Mouse (Mus musculus): ENCODE results near the gene Strap. TPM values are rescaled to one million over a fixed set of nuclear protein-coding genes. Genes with fewer than 3 reads are reported as not detected.

Strap gene
- 139 and 148 TPM in 2 replicates for polyA plus RNA-seq (2015; fragmentation: Nextera tagmentation; extraction: Ambion mirVana)

DNA sequence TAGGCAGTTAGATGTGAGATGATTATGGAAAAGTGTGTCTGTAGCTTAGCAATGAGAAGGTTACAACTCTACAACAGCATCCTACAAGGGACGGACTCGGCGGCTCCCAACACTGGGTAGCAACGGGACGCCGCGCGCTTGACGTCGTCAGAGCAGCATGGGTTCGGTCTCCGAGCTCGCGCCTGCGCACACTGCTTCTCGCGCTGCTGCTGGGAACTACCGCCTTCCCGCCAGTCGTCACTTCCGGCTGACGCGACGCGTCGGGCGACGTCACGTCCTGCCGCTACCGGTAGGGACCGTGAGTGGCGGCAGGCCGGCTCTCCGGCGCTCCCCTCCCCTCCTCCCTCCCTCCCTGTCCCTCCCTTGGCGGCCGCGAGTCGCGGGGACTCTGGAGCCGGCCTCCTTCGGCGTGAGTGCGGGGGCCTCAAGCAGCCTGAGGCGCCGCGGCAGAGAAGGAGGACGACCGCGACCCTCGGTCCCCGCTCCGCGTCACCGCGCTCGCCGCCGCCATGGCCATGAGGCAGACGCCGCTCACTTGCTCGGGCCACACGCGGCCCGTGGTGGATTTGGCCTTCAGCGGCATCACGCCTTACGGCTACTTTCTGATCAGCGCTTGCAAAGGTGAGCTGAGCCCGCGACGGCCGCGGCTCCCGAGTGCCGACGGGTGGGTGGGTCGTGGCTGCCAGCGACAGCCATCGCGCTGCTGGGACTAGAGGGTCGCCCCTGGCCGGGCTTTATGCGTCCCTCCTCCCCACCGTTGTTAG is at the start of gene Strap:
Strap (plus strand) TSS at position 233 of the 764 bp plus-strand sequence.

DNA sequence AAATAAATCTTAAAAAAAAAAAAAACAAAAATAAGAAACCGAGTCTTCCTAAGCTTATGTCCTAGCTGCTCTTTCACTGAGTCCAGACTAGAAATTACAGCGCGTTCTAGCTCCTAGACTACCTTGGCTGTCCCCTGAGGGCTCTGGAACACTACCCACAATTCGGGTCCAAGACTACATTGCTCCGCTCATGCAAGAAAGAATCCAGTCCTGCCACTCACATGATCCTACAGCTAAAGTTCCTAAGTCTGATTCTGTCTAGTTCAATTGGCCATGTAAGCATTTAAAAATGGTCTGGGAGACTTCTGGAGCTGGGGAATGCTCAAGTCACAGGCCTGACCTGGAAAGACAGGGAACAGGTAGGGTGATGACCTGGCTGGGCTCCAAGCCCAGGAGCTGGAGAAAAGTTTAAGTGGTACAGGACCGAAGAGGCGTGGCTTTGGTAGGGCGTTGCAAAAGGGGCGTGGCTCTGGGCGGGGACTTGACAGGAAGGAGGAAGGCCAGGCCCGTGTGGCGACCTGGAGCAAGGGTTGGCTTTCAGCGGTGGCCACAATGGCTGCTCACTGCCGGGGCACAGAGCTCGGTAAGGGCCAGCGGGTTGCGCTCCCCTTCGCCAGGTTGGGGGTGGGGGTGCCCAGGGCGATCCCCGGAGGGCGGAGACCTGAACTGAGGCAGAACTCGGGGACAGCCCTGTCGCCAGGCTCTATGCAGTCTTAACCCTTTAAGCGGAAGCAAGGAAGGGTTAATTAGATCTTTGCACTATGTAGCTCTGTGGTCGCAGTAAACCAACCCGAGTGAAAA is 19.4 kb downstream of the Strap start, which contains the start of gene Dera:
Dera (plus strand) TSS at position 491 of the 801 bp plus-strand sequence.

Other genes starting within 250 kb of the Strap start
- gene Eps8, start 80.2 kb upstream of the Strap start, polyA plus RNA-seq (2015; fragmentation: Nextera tagmentation; extraction: Ambion mirVana), result 37.8 and 39.3 TPM in 2 replicates
- 18.6 and 18.8 TPM in 2 replicates for gene Dera, start 19.5 kb downstream of the Strap start, polyA plus RNA-seq (2015; fragmentation: Nextera tagmentation; extraction: Ambion mirVana)

Measured in neural tube, postnatal 0 days (tissue).